Mouse (Mus musculus): Measurements from ENCODE around the gene Ube2e1.

Gene Ube2e1

DNA sequence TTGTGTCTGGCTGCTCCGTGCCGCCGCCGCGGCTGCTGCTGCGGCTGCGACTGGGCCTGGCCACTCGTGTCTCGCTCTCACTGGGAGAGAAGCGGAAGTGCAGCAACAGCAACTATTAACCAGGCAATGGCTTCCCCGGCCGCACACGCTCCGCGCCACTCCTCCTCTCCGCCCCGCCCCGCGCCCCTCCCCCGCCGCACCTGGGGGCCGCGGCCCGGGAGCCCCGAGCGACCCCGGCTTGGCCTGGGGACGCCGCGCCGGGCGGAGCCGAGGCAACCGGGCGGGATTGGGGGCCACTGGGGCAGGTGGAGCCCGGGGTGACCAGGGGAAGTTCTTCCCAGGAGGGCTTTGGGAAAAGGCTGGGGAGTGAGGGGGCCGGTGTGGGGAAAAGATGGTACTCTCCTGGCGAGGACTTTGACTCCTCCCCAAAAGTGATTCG, at the start of gene Ube2e1:
Gene Ube2e1, minus strand, starts transcription at position 167 of the 439 bp plus-strand sequence.
- peak; percentile 82 for DNase-seq

DNA sequence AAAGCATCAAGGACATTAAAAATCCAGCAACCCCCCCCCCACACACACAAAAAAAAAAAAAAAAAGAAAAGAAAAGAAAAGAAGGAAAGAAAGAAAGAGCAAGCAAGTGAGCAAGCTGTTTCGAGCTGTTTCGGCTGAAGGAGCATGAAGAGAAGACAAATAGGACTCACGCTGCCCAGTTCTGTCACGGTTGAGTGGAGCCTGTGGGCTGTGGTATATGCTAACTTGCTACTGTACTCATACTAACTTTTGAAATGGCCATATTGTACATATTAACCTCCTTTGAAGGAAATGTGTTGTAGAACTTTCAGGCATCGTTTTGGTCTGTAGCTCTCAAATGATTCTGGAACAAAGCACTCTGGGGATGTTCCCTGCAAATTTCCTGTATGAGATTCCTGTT, 48.2 kb upstream of the Ube2e1 start:
- no peak for DNase-seq

- peak in 1 of 2 experiments; percentile 22 for DNase-seq
Measured at GRCm38 (mm10) chr14:18377944-18378575, 46.4 kb upstream of the Ube2e1 start.

GRCm38 (mm10) chr14:18376206-18376605, 44.5 kb upstream of the Ube2e1 start:
- peak; percentile 14 to 16 for DNase-seq

GRCm38 (mm10) chr14:18373758-18374405, 42.2 kb upstream of the Ube2e1 start:
- DNase-seq: no peak

- DNase-seq: no peak
Measured at GRCm38 (mm10) chr14:18372761-18373610, 41.3 kb upstream of the Ube2e1 start.

DNA sequence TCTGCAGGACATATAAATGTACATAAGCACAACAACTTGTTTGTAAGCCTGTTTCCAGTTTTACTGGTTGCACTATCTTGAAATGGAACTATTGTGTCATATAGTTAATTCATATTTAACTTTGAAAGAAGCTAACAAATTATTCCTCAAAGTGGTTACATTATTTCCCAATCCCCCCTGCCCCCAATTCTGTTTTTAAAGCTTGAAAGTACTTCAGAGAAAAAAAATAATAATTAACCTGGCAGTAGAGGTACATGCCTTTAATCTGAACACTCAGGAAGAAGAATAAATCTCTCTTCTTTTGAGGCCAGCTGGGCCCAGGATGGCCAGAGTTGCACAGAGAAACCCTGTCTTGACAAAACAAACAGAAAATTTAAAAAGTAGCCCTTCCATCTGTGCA, 37.4 kb upstream of the Ube2e1 start:
- DNase-seq: no peak

DNA sequence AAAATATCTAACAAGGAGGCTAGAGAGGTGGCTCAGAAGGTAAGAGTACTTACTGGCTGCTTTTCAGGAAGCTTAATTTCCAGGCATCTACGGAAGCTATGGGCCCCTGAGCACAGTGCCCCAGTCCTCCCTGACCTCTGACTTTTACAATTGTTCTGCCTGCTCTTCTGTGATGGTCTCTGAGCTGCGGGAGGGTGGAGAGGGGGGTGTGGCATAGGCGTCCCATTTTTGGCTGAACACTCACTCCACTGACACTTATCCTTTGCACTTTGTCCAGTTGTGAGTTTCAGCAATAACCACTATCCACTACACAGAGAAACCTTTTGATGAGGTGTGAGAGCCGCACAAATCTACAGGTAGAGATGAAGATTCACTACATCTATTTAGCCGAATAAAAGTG, 35.4 kb upstream of the Ube2e1 start:
- no peak for DNase-seq

DNA sequence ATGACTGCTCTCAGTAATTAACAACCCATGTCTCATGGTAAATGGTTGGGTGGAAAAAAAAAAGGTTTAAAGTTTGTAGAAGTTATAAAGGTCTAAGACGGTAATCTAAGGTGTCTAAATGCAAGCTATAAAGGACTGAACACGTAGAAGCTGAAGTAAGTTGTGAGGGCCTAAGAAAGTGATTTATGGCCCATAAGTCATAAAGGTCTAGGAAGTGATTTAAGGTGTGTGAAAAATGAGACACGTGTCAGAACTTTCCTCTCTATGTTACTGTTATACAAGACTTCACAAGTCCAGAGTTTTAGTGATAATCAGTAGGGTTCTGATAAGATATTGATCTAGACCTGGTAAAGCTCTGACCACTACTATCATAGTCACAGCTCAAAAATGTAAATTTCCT, 32.7 kb upstream of the Ube2e1 start:
- no peak for DNase-seq

DNA sequence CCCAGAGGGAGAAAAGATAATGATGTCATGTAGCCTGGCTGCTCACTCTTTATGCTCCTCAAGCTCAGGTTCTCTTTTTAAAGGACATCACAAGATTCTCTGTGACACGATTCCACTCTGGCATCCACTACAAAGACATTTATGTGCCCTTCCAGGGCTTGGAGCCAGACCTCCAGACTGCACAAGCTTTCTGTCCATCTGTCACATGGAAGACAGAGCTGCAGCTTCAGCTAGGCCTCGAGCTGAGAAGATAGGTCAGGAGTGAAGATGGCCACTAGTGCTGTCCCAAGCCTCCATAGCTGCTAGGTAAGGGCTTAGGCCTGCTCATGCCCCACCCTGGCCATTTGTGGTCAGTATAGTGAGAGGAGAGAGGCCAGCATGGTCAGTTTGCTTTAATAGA, 24.8 kb upstream of the Ube2e1 start:
- DNase-seq: peak; percentile 83 to 85

DNA sequence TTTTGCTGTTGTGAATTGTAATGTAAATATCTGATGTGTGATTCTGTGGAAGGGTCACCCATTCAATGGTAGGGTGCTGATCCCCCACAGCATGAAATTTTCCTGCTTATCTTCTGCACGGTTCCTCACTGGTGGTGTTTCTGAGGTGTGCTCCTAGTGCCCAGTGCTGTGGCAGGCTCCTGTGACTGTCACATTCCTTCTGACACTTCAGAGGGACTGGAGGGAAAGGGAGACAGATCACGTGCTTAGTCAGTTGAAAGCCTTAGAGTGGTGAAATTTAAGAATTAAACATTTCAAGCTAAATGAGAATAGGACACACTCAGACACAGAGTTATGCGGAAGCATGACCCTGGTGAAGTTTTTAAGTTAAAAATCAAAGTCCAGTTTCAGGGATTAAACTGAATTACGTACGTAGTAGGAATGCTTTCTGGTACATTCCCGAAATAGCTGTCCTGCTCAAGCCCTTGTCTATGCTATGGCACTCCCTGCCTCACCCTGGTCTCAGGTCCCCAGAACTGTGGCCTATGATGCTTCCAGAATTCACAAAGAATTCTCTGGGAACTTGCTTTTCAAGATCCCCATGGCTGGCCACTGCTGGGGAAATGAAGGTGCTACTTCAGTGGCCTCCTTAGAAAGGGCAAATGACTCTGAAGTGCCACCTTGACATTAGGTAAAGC, 24.0 kb upstream of the Ube2e1 start:
- peak in 1 of 2 experiments; percentile 14 for DNase-seq

- DNase-seq: no peak
Measured at GRCm38 (mm10) chr14:18353525-18353924, 21.9 kb upstream of the Ube2e1 start.

DNA sequence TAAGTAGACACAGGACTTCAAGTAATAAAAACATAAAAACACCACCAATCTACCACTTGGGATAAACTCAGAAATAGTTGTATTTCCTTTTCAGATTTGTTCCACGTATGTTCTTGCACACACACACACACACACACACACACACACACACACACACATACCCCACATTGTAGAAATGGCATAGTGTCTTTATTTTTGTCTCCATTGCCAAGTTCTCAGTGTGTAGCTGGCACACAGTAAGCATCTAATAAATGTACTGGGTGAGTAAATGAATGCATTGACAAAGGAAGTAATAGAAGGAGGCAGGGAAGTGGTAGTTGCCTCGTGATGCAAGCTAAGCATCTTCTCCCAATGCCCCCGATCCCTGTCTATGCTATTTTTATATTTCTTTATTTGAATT, 21.3 kb upstream of the Ube2e1 start:
- peak in 1 of 2 experiments; percentile 20 for DNase-seq

DNA sequence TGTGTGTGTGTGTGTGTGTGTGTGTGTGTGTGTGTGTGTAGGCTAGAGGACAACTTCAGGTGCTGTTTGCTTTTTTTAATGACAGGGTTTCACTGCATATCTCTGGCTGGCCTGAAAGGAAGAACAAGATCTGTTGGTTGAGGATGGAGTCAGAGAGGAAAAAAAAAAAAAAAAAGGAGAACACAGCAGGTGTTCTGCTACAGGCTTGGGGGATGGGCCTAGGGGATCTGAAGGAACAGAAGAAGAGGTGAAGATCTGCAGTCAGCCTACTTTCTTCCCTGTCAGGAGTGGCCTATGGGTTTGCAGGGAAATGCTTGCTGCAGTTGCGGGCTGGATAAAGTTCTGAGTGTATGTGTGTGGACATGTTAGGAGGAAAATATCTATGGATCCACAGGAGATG, 19.0 kb upstream of the Ube2e1 start:
- no peak for DNase-seq

GRCm38 (mm10) chr14:18349871-18350270, 18.2 kb upstream of the Ube2e1 start:
- no peak for DNase-seq

- DNase-seq: no peak
Measured at GRCm38 (mm10) chr14:18343589-18343988, 11.9 kb upstream of the Ube2e1 start.

DNA sequence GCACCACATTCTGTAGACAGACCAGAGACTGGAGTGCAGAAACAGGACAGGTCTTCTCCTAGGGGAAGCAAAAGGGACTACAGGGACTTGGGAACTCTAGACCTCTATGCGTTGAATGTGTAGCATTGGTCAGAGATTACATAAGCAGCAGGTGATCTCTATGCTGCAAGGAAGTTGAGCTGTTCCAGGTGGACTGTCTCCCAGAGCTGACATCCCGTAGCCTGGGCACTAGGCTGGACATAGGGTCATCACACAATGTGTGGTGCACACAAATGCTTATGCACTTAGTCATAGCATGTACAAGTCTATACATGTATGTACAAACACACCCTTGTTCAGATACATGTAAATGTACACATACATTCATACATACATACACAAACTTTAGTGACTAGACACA, 11.1 kb upstream of the Ube2e1 start:
- DNase-seq: no peak

DNA sequence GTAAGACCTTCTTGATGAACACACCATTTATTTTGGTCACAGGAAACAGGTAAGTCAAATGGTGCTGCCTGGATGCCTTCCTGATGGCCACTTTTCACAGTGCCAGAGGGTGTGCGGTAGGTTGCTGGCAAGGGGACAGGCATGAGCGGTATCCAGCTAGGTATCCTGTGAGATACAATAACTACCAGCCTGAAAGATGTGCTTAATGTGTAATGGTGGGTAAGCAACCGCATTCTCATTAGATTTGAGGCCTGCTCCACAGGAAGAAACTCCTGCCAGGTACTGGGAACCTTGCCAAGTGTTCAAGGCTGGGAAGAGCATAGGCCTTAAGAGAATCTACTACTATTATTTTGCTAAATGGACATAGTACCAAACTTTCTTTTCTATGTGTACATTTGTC, 9.4 kb upstream of the Ube2e1 start:
- DNase-seq: peak; percentile 75 to 85

DNA sequence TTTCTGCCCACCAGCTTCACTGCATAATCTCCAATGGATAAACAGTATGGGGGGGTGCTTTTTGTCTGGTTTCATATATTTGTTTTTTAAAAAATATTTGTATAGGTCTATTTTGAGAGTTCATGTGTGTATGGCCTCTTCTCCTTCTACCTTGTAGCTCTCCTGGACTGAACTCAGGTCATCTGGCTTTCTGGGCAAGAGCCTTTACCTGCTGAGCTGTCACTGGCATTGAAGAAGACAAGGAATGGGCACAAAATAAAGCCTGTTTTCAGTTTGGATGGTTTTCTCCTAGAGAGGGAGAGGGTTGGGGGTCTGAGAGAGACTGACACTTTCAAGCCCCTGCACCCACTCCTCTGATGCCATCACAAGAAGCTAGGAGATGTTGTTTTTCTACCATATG, 4.4 kb upstream of the Ube2e1 start:
- peak; percentile 44 to 64 for DNase-seq

DNA sequence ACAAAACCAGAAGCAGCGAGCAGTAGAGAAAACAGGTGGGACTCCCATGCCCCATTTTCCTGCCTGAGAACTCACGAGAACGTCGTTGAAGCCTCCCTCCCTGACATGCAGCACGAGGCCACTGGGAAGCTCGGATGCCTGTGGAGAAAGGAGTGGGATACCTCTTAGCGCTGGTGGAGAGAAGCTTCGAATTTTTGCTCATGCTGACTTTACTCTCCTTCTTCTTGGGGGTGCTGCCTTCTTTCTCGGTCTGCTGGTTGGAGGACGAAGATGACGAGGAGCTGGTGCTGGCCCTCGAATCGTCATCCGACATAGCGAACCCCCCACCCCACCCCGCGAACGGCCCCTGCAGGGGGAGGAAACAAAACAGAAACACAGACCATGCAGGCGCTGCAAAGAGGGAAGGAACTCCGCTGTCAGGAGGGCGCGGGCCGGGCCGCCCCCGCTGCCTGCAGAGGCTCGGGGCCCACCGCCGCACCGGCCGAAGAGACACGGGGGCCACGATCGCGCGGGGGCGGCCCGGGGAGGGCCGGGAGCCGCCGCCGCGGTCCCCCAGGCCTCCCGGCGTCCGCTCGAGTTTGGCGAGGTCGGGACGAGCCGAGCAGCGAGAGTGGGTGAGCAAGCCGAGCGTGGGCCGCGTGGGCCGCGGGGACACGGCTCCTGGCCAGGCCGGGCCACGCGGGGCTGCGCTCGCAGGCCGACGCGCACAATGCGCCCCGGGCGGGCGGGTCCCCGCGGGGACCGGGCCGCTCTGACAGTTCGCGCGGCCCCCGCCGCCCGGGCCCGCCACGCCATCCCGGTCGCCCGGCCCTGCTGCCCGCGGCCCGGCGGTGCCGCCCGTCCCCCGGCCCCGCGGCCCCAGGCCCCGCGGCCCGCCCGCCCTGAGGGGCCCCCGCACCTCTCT, 618 bp downstream of the Ube2e1 start:
- DNase-seq: peak in 1 of 2 experiments; percentile 59

DNA sequence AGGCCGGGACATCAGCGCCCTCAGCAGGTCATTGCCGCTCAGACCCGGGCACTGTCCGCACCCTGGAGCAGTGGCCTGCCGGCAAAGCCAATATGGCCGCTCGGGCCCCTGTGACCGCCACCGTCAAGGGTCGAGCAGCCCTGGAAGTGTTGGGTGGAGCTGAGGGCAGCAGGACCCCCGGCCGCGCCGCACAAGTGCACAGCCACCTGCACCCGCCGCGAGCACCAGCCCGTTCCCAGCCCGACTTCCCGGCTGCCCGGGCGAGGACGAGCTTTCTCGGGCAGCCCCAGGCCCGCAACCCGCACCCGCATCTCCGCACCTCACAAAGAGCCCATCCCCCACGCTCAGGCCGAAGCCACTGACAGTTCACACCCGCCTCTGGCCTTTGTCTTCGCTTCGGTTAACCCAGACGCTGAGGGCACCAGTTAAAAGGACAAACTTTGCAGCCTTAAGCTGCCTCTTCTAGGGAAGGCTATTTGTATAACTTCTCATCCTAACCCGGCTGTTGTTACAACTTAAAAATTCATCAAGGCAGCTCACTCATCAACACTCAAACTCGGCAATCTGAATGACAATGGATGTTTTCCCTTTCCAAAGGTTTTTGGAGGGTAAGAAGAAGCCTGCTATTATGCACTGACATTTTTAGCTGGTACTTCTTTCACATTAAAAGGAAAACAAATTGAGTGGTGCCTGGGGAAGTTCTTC, 4.5 kb downstream of the Ube2e1 start:
- DNase-seq: peak; percentile 49 to 58
